Mouse (Mus musculus) layer of hippocampus, postnatal 25 days (tissue): ENCODE data around the gene Tubb2b. TPM values are rescaled to one million over a fixed set of nuclear protein-coding genes. Genes with fewer than 3 reads are reported as not detected.

ENCODE experiments used
- DNase-seq, 2 experiments: peaks; one replicate each; pipeline ENCODE4 v3.0.0; 2022; ENCODE audit warnings: mixed read lengths in 2 of 2, low spot score in 1 of 2; ENCODE audit errors: extremely low spot score in 1 of 2
- total RNA-seq, 2 experiments: library from RNA; stranded (reverse); gene quantifications; 2 replicates each; pipeline ENCODE4 v1.2.3; 2021

Gene Tubb2b
- total RNA-seq, 2 experiments from 2014 or later: 319 to 347 TPM

- DNase-seq: peak in 1 of 2 experiments; percentile 1
Measured at GRCm38 (mm10) chr13:34143389-34143788, 13.1 kb upstream of the Tubb2b start.

DNA sequence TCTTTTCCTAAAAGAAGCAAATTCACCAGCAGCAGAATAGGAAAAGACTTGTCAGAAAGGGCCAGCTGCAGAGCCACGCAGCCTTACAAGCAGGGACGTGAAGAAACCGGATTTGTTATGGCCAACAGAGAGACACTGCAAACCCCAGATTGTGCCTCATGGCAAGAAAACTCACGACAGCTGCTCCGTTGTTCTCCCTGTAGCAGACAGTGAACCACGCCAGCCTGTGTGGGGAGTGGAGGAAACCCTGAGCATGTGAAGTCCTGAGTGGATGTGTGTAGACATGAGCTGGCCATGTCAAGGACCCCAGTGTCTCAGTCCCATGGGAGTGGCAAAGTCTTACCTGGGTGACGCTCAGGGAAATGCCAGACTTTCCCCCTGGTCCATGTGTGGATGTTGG is 6.3 kb upstream of the Tubb2b start:
- DNase-seq: peak in 1 of 2 experiments; percentile 57

DNA sequence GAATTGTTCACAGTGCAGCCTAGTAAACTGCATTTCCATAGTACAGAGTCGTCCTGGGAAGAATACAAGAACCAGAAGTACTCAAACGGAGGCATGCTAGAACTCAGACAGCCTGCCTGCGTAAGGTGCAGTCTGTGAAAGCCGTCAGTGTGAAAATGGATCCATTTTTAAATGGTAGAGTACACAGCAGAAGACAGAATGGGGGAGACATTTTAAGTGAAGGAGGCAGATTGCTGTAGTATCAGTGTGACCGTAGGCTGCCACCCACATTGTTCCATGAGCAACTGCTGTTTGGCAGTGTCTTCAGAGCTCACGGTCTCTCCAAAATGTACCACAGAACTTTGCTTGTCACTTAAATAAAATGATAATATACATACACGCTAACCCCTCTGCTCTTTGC is 4.0 kb upstream of the Tubb2b start:
- DNase-seq: no peak

DNA sequence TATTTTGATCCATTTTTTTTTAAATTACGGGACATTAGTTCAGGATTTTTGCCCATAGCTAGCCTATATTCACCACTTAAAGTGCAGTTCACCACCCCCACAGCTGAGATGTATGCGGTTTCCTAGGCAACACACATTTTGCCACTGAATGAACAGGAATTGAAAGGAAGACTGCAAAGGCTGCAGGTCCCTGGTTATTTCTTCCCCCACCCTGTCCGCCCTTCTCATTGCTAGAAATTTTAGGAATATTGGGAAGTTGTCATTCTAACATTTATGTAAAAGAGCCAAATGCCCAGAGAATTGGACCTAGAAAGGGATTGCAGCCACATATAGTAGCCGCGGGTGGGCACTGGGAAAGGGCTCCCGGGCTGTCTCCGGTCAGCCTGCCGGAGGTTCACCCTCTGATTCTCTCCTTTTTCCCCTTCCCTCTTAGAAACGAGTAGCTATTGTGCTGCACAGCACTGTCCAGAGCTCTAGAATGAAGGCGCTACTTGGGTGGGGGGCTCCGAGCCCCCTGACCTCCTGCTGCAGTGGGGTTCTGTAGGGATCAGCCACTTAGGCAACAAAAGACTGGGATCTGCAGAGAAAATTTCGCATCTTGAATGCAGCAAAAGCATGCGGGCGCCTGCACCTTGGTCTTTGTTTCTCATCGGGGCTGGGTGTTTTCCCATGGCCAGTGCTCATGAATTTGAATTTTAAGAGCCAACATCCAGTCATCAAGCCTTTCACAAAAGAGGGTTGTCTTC is 3.2 kb upstream of the Tubb2b start:
- DNase-seq: no peak

DNA sequence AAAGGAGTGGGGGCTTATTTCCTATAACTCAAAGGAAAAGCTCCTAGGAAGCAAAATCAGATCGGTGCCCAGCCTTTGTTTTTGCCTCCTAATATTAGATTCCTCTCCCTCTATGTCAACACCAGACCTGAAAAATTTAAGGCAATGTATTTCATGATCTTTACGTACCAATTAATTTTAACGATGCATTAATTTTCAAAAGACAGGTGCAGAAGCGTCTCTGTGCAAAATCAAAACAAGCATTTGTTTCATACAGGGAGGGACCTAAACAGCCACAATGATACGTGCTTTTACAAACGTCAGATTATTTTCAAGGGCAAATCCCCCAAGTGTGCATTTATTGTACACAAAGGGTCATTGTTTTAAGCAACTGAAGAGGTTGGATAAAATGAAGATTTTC is 2.6 kb upstream of the Tubb2b start:
- no peak for DNase-seq

- DNase-seq: no peak
Measured at GRCm38 (mm10) chr13:34132299-34132698, 2.0 kb upstream of the Tubb2b start.

- DNase-seq: peak in 1 of 2 experiments; percentile 59
Measured at GRCm38 (mm10) chr13:34131708-34132060, 1.4 kb upstream of the Tubb2b start.

DNA sequence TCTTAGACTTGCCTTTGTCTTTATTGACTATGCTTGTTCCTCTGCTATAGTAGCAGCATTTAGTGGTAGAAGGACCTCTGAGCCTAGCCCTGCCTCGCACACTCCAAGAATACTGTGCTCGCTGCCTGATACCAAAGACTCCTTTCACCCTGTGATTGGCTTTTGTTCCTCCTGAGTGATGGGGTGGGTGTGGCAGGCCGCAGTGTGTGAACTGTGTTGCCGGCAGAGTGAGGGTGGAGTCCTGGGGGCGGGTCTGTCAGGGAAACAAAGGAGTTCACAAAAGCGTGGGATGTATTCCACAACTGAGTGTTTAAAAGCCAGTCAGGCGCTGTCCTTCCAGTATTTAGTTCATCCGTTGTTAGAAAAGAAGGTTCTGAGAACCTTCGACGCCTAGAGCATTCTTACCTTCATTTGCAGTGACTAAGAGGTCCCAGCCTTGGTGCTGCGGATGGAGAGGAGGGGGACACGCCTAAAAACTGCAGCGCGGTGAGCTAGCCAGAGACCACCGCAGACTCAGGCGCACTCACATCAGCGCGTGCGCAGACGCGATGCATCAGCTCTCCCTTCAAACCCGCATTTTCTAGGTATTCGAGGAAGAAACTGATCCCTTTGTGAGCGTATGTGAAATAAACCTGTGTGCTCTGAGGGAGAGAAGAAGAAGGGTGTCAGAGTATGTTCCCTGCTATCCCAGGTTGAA is 893 bp upstream of the Tubb2b start:
- DNase-seq: peak in 1 of 2 experiments; percentile 47

DNA sequence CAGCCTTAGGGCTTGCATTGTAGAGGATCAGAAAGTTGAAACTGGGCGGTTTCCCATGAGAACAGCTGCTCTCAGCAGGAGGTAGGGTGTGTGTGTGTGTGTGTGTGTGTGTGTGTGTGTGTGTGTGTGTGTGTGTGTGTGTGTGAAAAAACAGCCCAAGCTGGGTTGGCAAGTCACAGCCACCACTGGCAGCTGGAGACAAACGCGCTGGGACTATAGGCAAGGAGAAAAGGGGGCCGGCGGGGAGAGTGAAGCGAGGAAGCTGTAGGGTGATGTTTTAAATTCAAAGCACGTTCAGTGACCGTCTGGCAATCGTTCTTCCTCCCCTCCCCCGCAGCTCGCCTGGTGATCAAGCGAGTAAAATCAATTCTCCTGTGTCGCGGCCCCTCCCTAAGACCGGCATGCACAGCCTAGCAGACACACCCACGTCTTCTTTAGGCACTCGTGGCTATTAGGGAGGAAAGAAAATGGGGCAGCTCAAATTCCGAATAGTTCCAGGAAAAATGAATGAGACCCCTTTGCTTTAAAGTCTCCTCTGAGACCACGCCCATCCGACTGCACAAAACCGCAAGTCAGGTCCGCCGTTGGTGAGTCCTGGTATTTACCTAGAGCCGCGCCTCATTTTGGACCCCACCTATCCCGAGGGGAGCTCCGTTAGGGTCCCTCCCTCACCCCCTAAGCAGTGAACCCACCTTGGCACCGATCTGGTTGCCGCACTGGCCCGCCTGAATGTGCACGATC is 611 bp downstream of the Tubb2b start:
- peak; percentile 63 to 66 for DNase-seq

DNA sequence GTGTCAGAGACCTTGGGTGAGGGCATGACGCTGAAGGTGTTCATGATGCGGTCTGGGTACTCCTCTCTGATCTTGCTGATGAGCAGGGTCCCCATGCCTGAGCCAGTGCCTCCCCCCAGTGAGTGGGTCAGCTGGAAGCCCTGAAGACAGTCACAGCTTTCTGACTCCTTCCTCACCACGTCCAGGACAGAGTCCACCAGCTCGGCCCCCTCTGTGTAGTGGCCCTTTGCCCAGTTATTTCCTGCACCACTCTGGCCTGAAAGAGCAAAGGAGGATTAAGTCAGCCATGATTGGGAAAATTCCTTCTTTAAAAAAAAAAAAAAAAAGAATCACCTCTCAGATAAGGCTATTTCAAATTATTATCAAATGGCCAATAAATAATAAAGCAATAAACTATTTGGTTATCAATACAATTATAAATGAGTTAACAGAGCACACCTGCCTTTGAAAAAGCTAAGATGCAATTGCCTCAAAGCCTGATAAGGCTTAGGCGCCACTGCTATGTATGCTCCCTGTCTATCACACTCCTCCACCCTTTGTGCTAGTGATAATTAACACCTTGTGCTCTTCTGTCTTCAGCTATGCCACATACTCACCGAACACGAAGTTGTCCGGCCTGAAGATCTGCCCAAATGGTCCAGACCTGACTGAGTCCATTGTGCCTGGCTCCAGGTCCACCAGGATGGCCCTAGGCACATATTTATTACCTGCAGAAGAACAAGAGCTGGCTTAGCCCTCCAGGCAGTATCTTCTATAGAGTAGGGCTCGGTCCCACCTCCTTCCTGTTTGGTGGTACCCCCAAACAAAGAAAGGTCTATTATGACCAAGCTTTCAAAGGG is 1.8 kb downstream of the Tubb2b start:
- DNase-seq: no peak

DNA sequence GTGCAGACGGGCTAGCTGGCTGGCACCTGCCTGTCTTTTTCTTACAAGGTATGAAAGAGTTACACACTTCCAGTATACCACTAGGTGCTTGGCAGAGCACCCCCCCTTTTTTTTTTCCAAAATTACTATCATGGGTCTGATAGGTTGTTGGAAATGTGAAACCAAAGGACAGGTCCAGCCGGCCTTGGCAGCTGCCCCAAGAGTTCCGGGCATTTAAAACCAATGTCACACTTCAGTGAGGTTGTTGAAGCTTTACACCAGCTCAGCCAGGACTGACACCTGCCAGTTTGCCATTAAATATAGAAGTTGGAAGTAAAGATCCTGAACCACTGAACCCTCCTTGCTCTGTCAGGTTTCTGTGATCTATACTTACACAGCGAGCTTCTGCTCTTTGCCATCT is 4.6 kb downstream of the Tubb2b start:
- no peak for DNase-seq

DNA sequence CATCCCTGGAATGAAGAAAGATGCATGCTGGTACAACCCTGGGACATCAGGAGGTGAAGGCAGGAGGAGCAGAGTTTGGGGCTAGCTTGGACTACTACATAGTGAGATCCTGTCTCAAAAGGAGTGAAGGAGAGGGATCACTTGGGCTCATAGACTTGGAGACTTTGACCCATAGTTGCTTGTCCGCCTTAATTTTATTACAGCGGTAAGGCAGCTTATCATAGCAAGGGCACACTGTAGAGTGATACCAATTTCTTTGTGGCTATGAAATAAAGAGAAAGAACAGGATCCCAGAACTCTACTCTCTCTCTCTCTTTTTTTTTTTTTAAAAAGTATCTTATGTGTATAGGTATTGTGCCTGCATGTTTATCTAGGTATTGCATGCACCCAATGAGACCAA is 9.7 kb downstream of the Tubb2b start:
- DNase-seq: no peak

DNA sequence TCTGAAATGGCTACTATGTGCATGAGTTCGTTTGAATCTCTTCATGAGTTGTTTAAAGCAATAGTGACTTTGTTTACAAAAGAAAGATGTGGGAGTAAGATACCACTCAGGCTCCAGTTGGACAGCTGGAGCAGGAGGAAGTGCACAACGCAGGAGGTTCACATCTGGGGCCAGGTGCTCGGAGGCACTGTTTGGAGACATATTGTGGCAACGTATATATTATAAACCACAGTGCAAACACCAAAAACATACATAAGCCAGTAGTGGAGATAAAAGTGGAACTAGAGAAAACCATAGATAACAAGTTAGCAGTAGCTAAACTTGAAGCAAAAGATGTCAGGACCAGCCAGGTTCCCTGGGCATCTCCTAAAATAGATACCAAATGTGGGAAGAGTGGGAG is 10.9 kb downstream of the Tubb2b start:
- DNase-seq: no peak

GRCm38 (mm10) chr13:34118816-34119215 is 11.4 kb downstream of the Tubb2b start:
- DNase-seq: no peak

- DNase-seq: no peak
Measured at GRCm38 (mm10) chr13:34116508-34116907, 13.8 kb downstream of the Tubb2b start.

GRCm38 (mm10) chr13:34114654-34115053 is 15.6 kb downstream of the Tubb2b start:
- DNase-seq: no peak

DNA sequence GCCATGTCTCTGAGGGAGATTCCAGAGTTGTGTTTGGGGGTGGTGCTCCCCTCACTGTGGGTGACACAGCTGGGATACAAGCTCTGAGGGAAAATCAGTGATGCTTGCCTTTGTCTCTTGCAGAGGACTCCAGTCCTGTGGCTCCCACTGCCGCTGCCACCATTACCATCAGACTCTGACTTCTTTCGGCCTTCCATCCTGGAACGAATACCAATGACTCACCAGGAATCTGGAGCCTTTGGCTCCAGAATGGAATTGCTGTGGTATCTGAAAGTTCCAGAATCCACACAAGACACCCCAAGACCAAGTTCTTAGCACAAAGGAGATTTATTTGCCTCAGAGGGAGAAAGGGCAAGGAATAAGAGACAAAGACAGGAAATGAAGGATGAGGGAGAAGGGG is 17.2 kb downstream of the Tubb2b start:
- DNase-seq: no peak

GRCm38 (mm10) chr13:34112369-34113081 is 17.7 kb downstream of the Tubb2b start:
- no peak for DNase-seq

GRCm38 (mm10) chr13:34111878-34112277 is 18.4 kb downstream of the Tubb2b start:
- DNase-seq: no peak

- DNase-seq: no peak
Measured at GRCm38 (mm10) chr13:34111019-34111418, 19.2 kb downstream of the Tubb2b start.
